Mouse (Mus musculus) midbrain, embryonic 15.5 days (tissue): Measurements from ENCODE around the gene Proz. TPM values are rescaled to one million over a fixed set of nuclear protein-coding genes. Genes with fewer than 3 reads are reported as not detected.
"Not testable (repeated sequence)": the region's sequence is repeated elsewhere in the genome, so short reads cannot be mapped to it uniquely, and the experiment has no call there.

Source experiments
- ATAC-seq: fragments of 200-750 bp; cut with Nextera tagmentation; replicated peaks from 2 replicates; pipeline ENCODE4 v1.8.0; 2017; ENCODE audit warnings: moderate TSS enrichment
- H3K27ac ChIP-seq: fragments of 300-500 bp; sonication (generic); 2 replicates; pipeline ENCODE4 v1.5.1; 2015; ENCODE audit warnings: mild to moderate bottlenecking, inconsistent platforms
- H3K27me3 ChIP-seq: fragments of 300-500 bp; sonication (generic); replicated peaks from 2 replicates; pipeline ENCODE4 v1.6.1; 2015; ENCODE audit warnings: inconsistent platforms
- H3K36me3 ChIP-seq: fragments of 300-500 bp; sonication (generic); replicated peaks from 2 replicates; pipeline ENCODE4 v1.6.1; 2015; ENCODE audit warnings: inconsistent platforms
- H3K4me1 ChIP-seq: fragments of 300-500 bp; sonication (generic); 2 replicates; pipeline ENCODE4 v1.6.1; 2015; ENCODE audit warnings: inconsistent platforms
- H3K4me2 ChIP-seq: fragments of 300-500 bp; sonication (generic); 2 replicates; pipeline ENCODE4 v1.6.1; 2015; ENCODE audit warnings: inconsistent platforms, mild to moderate bottlenecking, moderate library complexity
- H3K4me3 ChIP-seq: fragments of 300-500 bp; sonication (generic); 2 replicates; pipeline ENCODE4 v1.5.1; 2015; ENCODE audit warnings: mild to moderate bottlenecking, inconsistent platforms
- H3K9ac ChIP-seq: fragments of 300-500 bp; sonication (generic); 2 replicates; pipeline ENCODE4 v1.6.1; 2015; ENCODE audit warnings: mild to moderate bottlenecking, inconsistent platforms
- H3K9me3 ChIP-seq: fragments of 300-500 bp; sonication (generic); 2 replicates; pipeline ENCODE4 v1.6.1; 2016; ENCODE audit warnings: inconsistent platforms
- WGBS: fragments of 180-500 bp; shearing (Covaris S2); methylation state at CpG from one replicate; pipeline ENCODE4 v1.1.7; 2015; ENCODE audit warnings: mixed read lengths; 5-methylcytosine and 5-hydroxymethylcytosine counted together
- polyA plus RNA-seq: library from polyadenylated mRNA; unstranded; fragments of >200 nt; fragmentation: Nextera tagmentation; extraction: Ambion mirVana; gene quantifications from 2 replicates; pipeline ENCODE4 v1.2.1, GENCODE M21; 2015

Proz gene
- polyA plus RNA-seq, 1 experiment from 2014 or later: 1.6 TPM

DNA sequence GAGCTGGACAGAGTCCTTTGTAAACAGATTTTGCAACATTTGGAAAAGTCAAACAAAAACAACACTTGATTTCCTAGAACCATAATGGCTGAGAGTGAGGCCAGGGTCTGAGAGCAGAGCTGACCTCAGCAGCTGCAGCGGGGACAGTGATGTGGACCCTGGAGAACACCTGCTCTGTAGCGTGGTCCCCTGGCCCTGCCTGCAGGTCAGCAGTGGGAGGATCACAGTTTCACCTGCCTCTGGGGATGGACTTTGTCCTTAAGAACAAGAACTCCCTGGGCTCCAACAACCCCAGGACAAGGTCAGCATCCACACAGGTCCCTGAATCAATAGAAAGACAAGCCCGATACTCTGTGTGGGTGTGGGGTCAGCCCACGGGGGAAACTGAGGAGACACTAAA, 3.4 kb upstream of the Proz start:
- Histone ChIP-seq H3K4me1 (no peaks in the 10 kb centered on the region), H3K4me3 (no peak overlapping the region), H3K27me3 (no peaks in the 10 kb centered on the region), H3K36me3 (no peaks in the 10 kb centered on the region), H3K4me2 (no peak overlapping the region), H3K9me3 (no peaks in the 10 kb centered on the region), H3K9ac (no peak overlapping the region), H3K27ac (no peak overlapping the region)
- no peak for ATAC-seq
- WGBS: 83% methylated on average over 4 of the region's 4 CpGs

DNA sequence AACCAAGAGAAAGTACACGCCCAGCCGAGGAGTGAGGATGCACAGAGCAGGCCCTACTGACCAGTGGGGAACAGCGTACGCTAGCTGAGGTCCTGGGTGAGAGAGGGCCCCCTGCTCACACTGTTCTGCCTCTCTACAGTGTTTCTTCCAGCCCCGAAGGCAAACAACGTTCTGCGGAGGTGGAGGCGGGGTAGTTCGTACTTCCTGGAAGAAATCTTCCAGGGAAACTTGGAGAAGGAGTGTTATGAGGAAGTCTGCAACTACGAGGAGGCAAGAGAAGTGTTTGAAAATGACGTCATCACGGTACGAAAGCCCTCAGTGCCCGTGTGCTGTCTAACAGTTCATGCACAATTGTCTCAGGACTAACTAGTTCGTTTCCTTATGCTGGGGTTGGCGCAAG, 2.4 kb downstream of the Proz start:
- no peaks in the 10 kb centered on the region for H3K27me3 ChIP-seq
- H3K4me1 ChIP-seq: no peaks in the 10 kb centered on the region
- no peaks in the 10 kb centered on the region for H3K36me3 ChIP-seq
- no peak overlapping the region for H3K4me3 ChIP-seq
- no peak overlapping the region for H3K4me2 ChIP-seq
- no peak overlapping the region for H3K9ac ChIP-seq
- 84% methylated on average over 16 of the region's 16 CpGs for WGBS
- no peak for ATAC-seq
- no peak overlapping the region for H3K27ac ChIP-seq
- H3K9me3 ChIP-seq: no peaks in the 10 kb centered on the region

GRCm38 (mm10) chr8:13073255-13073654, 12.5 kb downstream of the Proz start:
- ATAC-seq: no peak
- no peak overlapping the region for H3K27ac ChIP-seq
- no peak overlapping the region for H3K4me2 ChIP-seq
- H3K9me3 ChIP-seq: no peaks in the 10 kb centered on the region
- H3K9ac ChIP-seq: no peak overlapping the region
- H3K4me3 ChIP-seq: no peak overlapping the region
- WGBS: 93% methylated on average over 11 of the region's 11 CpGs
- no peaks in the 10 kb centered on the region for H3K4me1 ChIP-seq
- no peaks in the 10 kb centered on the region for H3K27me3 ChIP-seq
- peaks cover 32% of the 10 kb centered on the region; the same call in 1 of the 2 replicates for H3K36me3 ChIP-seq

GRCm38 (mm10) chr8:13075044-13075443, 14.3 kb downstream of the Proz start:
- H3K36me3 ChIP-seq: peaks cover 48% of the 10 kb centered on the region
- no peak overlapping the region for H3K9ac ChIP-seq
- H3K4me1 ChIP-seq: no peaks in the 10 kb centered on the region

DNA sequence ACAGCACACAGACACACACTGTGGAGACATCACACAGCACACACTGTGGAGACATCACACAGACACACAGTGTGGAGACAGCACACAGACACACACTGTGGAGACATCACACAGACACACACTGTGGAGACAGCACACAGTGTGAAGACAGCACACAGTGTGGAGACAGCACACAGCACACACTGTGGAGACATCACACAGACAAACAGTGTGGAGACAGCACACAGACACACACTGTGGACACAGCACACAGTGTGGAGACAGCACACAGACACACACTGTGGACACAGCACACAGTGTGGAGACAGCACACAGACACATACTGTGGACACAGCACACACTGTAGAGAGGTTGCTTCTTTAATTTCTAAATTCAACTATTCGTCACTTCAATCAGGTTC, 14.9 kb downstream of the Proz start:
- H3K36me3 ChIP-seq: peaks cover 53% of the 10 kb centered on the region
- not testable (repeated sequence) for H3K4me2 ChIP-seq, H3K9ac ChIP-seq, H3K27me3 ChIP-seq, H3K9me3 ChIP-seq, ATAC-seq, H3K4me1 ChIP-seq, H3K4me3 ChIP-seq, H3K27ac ChIP-seq
- WGBS: 94% methylated on average over 1 of the region's 1 CpGs

More at GRCm38 (mm10) chr8:13075044-13075443, 14.3 kb downstream of the Proz start:
- Histone ChIP-seq H3K4me3 (no peak overlapping the region), H3K9me3 (no peaks in the 10 kb centered on the region), H3K4me2 (no peak overlapping the region), H3K27ac (no peak overlapping the region), H3K27me3 (no peaks in the 10 kb centered on the region)
- WGBS: 94% methylated on average over 8 of the region's 8 CpGs
- no peak for ATAC-seq

DNA sequence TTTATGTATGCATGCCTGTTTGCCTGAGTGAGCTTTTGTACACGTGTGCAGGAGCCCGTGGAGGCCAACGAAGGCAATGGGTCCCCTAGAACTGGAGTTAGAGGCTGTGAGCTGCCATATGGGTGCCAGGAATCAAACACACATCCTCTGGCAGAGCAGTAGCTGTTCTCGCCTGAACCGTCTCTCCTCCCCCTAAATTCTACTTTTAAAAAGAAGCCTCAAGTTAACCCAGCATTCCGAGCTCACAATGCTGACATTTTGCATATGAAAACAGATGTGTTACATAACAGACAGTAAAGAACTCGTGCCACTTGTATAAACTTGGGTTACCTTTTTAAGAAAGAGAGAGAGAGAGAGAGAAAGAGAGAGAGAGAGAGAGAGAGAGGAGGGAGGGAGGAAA, 16.8 kb downstream of the Proz start:
- Histone ChIP-seq H3K9ac (no peak overlapping the region), H3K27ac (no peak overlapping the region), H3K4me2 (no peak overlapping the region), H3K4me3 (no peak overlapping the region), H3K9me3 (no peaks in the 10 kb centered on the region), H3K4me1 (no peaks in the 10 kb centered on the region), H3K27me3 (no peaks in the 10 kb centered on the region), H3K36me3 (peaks cover 62% of the 10 kb centered on the region)
- ATAC-seq: no peak
- 87% methylated on average over 7 of the region's 7 CpGs for WGBS

DNA sequence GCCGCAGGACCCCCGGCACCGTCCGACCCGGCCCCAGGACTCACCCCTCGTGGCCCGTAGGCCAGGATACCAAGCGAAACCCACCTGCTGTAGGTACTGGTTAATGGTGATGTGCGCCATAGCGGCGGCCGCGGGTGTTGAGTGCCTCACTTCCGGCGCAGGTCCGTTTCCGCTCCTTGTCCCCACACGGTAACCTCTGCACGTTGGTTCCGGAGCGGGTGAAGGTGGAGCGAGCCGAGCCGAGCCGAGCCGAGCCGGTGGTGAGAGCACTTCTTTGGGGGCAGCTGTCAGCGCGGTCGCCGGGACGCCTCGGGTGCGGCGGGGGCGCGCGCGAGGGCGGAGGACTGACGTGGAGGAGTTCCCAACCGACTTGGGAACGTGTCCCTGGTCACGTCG, 44.0 kb downstream of the Proz start:
- under 1% methylated on average over 45 of the region's 45 CpGs for WGBS
- peak overlapping the region; percentile 98 for H3K4me2 ChIP-seq
- peak; percentile 90 for ATAC-seq
- H3K9ac ChIP-seq: peak overlapping the region; percentile 78
- H3K27ac ChIP-seq: peak overlapping the region; percentile 96
- no peaks in the 10 kb centered on the region; the same call in 1 of the 2 replicates for H3K36me3 ChIP-seq
- H3K4me1 ChIP-seq: peaks cover 32% of the 10 kb centered on the region
- peak overlapping the region; percentile 85 for H3K4me3 ChIP-seq
- no peaks in the 10 kb centered on the region for H3K9me3 ChIP-seq
- no peaks in the 10 kb centered on the region for H3K27me3 ChIP-seq

DNA sequence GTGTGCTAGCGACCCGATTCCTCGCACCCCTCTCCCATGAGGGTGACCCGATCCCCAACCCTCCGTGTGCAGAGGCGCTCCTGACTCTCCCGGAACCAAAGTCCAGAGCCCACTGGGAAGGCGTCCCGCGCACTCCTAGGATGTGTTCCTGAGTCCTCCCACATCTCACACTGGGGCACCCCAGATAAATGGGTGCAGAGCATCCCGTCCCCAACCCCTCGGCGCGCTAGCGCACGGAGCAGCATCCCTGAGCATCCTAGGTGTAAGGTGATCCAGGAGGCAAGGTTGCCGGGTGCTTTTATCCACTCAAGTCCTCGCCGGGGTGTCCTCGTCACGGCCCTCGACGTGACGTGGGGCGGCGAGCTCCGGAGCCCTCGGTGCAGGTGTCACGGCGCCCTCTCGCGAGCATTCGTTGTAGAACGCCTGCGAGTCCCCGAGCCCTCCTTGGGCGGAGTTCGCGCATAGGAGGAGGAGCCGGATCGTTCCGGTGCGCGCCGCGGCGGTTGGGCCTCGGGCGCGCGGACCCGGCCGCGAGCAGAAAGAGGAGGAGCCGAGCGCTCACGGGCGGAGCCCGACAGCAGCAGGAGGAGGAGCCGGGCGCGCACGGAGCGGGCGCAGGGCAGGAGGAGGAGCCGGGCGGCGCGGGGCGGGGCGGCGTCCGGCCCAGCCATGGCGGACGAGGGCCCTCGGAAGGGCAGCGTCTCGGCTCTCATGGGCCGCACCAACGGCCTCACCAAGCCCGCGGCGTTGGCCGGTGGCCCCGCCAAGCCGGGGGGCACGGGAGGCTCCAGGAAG, 44.6 kb downstream of the Proz start, which contains the start of the genes Pcid2 and Cul4a:
Pcid2 (minus strand) TSS at position 373 of the 795 bp plus-strand sequence.
Cul4a (plus strand) TSS at position 535 of the 795 bp plus-strand sequence.
- H3K9ac ChIP-seq: peak within 1 kb of the TSS; percentile 90
- H3K4me2 ChIP-seq: peak within 1 kb of the TSS; percentile 98
- ATAC-seq: peak; percentile 96
- peaks cover 32% of the 10 kb centered on the region for H3K4me1 ChIP-seq
- H3K27ac ChIP-seq: peak within 1 kb of the TSS; percentile 96
- H3K27me3 ChIP-seq: no peaks in the 10 kb centered on the region
- under 1% methylated on average over 73 of the region's 87 CpGs for WGBS
- no peaks in the 10 kb centered on the region for H3K36me3 ChIP-seq
- no peaks in the 10 kb centered on the region for H3K9me3 ChIP-seq
- peak within 1 kb of the TSS; percentile 85 for H3K4me3 ChIP-seq

DNA sequence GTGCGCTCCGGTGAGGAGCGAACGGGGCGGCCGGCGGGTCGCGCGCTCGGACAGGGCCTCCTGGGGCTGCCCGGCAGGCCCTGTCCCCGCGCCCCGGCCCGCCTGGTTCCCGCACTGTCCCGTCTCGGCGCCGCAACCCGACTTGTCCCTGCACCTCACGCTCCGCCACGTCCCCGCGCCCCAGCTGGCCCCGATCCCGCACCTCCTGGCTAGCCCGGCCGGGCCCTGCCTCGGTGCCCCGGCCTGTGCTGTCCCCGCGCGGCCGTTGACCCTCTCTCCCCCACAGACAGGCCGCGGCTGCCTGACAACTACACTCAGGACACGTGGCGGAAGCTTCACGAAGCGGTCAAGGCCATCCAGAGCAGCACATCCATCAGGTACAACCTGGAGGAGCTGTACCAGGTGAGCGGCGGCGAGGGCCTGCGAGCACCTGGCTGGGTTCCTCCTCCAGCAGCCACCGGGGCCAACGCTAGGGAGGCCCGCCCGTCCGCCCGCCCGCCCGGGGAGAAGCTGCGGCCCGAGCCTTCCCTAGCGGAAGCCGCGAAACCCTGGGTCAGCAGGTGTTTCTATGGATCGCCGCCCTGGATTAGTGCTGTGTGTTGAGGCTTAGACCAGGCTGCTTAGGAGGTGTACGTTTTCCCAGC, 45.3 kb downstream of the Proz start:
- peak overlapping the region; percentile 85 for H3K4me3 ChIP-seq
- peak overlapping the region; percentile 90 for H3K9ac ChIP-seq
- H3K9me3 ChIP-seq: no peaks in the 10 kb centered on the region
- peak overlapping the region; percentile 98 for H3K4me2 ChIP-seq
- ATAC-seq: peak; percentile 51
- H3K27me3 ChIP-seq: no peaks in the 10 kb centered on the region
- peak overlapping the region; percentile 96 for H3K27ac ChIP-seq
- H3K36me3 ChIP-seq: no peaks in the 10 kb centered on the region
- under 1% methylated on average over 48 of the region's 63 CpGs for WGBS
- H3K4me1 ChIP-seq: peaks cover 32% of the 10 kb centered on the region

DNA sequence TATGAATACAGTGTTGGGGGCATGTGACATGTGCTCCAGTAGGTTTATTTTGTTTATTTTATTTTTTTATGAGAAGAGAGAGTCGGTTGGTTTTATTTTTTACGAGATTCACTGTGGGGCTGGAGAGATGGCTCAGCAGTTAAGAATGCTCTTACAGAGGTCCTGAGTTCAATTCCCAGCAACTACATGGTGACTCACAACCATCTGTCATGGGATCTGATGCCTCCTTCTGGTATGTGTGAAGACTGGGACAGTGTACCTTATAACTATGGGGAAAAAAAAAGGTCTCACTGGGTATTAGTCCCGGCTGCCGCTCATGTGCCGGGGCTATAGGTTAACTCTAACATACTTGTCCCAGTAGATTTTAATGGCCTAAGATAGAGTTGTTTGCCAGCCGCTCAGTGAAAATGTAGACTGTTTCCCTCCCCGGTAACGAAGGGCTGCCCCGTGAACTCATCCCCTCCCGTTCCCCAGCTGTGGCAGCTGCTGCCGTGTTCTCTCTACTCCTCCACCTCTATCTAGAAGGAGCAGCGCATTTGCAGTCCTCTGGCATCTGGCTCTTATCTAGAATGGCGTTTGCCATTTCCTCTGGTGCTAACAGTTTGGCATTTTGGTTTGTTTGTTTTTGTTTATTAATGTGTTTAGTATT, 47.4 kb downstream of the Proz start:
- Histone ChIP-seq H3K4me1 (peaks cover 32% of the 10 kb centered on the region), H3K36me3 (no peaks in the 10 kb centered on the region), H3K9ac (no peak overlapping the region), H3K9me3 (no peaks in the 10 kb centered on the region), H3K4me3 (no peak overlapping the region), H3K4me2 (no peak overlapping the region), H3K27me3 (no peaks in the 10 kb centered on the region), H3K27ac (no peak overlapping the region)
- ATAC-seq: no peak
- 90% methylated on average over 13 of the region's 13 CpGs for WGBS

DNA sequence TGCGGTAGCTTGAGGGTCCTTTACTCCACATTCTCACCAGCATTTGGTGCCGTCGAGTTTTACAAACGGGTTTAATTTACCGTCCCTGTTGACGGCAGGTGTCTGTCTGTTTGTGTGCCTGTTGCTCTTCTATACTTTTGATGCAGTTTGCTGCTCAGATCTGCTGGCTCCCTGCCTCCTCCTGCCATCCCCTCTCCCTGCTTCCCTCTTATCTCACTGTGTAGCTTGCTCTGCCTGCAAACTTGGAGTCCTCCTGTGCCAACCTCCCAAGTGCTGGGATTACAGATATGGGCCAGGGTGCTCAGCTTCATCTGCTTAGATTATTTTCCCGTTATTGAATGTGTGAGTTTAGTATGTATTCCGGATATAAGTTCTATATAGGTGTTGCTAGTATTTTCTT, 48.3 kb downstream of the Proz start:
- no peak overlapping the region for H3K4me2 ChIP-seq
- no peaks in the 10 kb centered on the region for H3K27me3 ChIP-seq
- no peaks in the 10 kb centered on the region for H3K9me3 ChIP-seq
- no peak for ATAC-seq
- 94% methylated on average over 8 of the region's 8 CpGs for WGBS
- no peak overlapping the region for H3K4me3 ChIP-seq
- H3K36me3 ChIP-seq: 0 out of 2 replicates have a peak, but pooled peaks cover 6% of the 10 kb centered on the region
- H3K4me1 ChIP-seq: peaks cover 25% of the 10 kb centered on the region
- H3K27ac ChIP-seq: no peak overlapping the region
- no peak overlapping the region for H3K9ac ChIP-seq

GRCm38 (mm10) chr8:13109416-13109960, 48.8 kb downstream of the Proz start:
- Histone ChIP-seq H3K9ac (no peak overlapping the region), H3K4me1 (peaks cover 21% of the 10 kb centered on the region)
- WGBS: 87% methylated on average over 1 of the region's 1 CpGs

More at GRCm38 (mm10) chr8:13109416-13109960, 48.8 kb downstream of the Proz start:
- H3K27me3 ChIP-seq: no peaks in the 10 kb centered on the region
- H3K9me3 ChIP-seq: no peaks in the 10 kb centered on the region
- H3K36me3 ChIP-seq: 0 out of 2 replicates have a peak, but pooled peaks cover 6% of the 10 kb centered on the region
- H3K4me3 ChIP-seq: no peak overlapping the region
- no peak overlapping the region for H3K4me2 ChIP-seq
- no peak for ATAC-seq
- no peak overlapping the region for H3K27ac ChIP-seq
